Mouse (Mus musculus): Measurements from ENCODE around the gene Tubgcp5. TPM values are rescaled to one million over a fixed set of nuclear protein-coding genes. Genes with fewer than 3 reads are reported as not detected.

The Tubgcp5 gene
- polyA plus RNA-seq, 1 experiment = 6.9 TPM

DNA sequence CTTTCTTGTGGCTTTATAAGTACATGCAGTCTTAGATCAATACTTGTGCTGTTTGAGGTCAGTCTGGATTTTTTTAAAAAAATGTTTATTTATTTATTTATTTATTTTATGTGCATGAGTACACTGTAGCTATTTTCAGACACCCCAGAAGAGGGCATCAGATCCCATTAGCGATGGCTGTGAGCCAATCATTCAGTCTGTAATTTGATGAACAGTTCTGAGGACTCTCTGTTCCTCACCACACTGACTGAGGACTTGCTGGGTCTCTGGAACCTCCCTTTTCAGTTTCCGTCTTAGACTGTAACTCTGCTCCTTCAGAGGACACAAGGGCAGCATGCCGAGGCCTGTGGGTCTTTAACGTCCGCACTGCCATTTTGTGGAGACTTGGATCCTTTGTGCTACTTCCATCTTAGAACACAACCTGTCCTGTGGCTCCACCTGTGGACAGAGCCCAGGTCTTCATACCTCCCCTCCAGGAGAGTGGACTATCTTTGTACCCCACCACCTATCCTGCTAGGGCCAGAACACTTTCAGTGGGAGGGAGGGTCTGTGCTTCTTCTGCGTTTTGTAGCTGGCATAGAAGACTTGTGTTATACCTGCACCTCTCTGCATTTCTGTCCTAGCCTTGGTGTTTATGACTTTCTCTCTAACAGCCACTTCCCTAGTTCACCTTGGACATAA, 76.5 kb downstream of the Tubgcp5 start:
- no peaks in the 10 kb centered on the region for H3K4me1 ChIP-seq (ENCODE audit: control insufficient read depth, insufficient read depth, low read length)
- no peak overlapping the region for H3K27ac ChIP-seq (ENCODE audit: control insufficient read depth, insufficient read depth, low read depth, low read length, poor library complexity)
- WGBS = 86% methylated on average over 6 of the region's 6 CpGs
- TF ChIP-seq CTCF (IDR thresholded peaks at IDR 0.05; ENCODE audit: control insufficient read depth, insufficient read depth, low read length) (no peak), POLR2A (IDR thresholded peaks at IDR 0.05; ENCODE audit: borderline replicate concordance, control insufficient read depth, low read depth, low read length) (no peak)
- H3K4me3 ChIP-seq (replicated peaks; ENCODE audit: control insufficient read depth, low read depth, low read length) = no peak overlapping the region

DNA sequence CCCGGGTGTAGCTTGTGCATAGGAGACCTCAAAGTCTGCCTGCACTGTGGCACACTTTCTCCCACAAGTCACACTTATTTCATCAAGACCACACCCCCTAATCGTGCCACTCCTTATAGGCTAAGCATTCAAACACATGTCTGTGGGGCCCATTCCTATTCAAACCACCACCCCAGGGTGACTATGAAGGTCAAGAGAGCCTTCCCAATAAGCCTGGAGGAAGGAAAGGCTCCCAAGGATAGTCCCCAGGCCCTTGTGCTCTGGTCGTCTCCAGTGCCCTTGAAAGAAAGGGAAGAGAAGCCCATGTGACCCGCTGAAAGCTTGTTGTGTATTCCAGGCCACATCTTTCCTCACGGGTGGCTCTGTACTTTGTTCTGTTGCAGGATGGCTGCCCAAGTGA, 77.5 kb downstream of the Tubgcp5 start:
- Histone ChIP-seq H3K4me1 (ENCODE audit: control insufficient read depth, insufficient read depth, low read length) (no peaks in the 10 kb centered on the region), H3K4me3 (replicated peaks; ENCODE audit: control insufficient read depth, low read depth, low read length) (no peak overlapping the region), H3K27ac (ENCODE audit: control insufficient read depth, insufficient read depth, low read depth, low read length, poor library complexity) (no peak overlapping the region)
- 81% methylated on average over 5 of the region's 5 CpGs for WGBS
- TF ChIP-seq POLR2A (IDR thresholded peaks at IDR 0.05; ENCODE audit: borderline replicate concordance, control insufficient read depth, low read depth, low read length) = no peak
- no peak for TF ChIP-seq CTCF (IDR thresholded peaks at IDR 0.05; ENCODE audit: control insufficient read depth, insufficient read depth, low read length)

DNA sequence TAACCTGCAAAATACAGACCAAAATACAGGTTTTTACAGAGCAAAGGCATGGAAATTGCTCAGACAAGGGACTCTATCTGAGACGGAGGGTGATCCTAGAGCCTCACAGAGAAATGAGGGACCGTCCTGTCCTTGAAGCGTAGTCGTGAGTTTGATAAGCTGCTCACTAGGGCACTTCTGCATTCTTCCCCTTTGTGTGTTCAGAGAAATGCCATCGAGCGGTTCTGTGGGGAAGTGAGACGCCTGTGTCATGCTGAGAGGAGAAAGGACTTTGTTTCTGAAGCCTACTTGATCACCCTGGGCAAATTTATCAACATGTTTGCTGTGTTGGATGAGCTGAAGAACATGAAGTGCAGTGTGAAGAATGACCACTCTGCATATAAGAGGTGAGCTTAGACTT, 80.7 kb downstream of the Tubgcp5 start:
- 63% methylated on average over 7 of the region's 7 CpGs for WGBS
- Histone ChIP-seq H3K4me1 (ENCODE audit: control insufficient read depth, insufficient read depth, low read length) (no peaks in the 10 kb centered on the region), H3K27ac (ENCODE audit: control insufficient read depth, insufficient read depth, low read depth, low read length, poor library complexity) (no peak overlapping the region), H3K4me3 (replicated peaks; ENCODE audit: control insufficient read depth, low read depth, low read length) (no peak overlapping the region)
- no peak for TF ChIP-seq CTCF (IDR thresholded peaks at IDR 0.05; ENCODE audit: control insufficient read depth, insufficient read depth, low read length)
- no peak for TF ChIP-seq POLR2A (IDR thresholded peaks at IDR 0.05; ENCODE audit: borderline replicate concordance, control insufficient read depth, low read depth, low read length)

DNA sequence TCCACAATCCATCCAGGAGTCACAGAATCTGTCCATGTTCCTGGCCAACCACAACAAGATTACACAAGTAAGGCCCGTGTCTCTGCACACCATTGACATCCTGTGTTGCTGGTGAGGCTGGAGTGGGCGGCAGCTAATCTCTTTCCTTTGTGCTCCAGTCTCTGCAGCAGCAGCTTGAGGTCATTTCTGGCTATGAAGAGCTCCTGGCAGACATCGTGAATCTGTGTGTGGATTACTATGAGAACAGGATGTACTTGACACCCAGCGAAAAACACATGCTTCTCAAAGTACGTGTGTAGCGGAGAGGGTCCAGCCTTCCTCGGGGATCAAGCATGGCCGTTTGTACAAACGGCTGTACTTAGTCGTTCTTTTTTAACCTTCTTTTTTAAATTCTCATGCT, 83.8 kb downstream of the Tubgcp5 start:
- WGBS = 83% methylated on average over 10 of the region's 10 CpGs
- Histone ChIP-seq H3K27ac (ENCODE audit: control insufficient read depth, insufficient read depth, low read depth, low read length, poor library complexity) (no peak overlapping the region), H3K4me1 (ENCODE audit: control insufficient read depth, insufficient read depth, low read length) (no peaks in the 10 kb centered on the region), H3K4me3 (replicated peaks; ENCODE audit: control insufficient read depth, low read depth, low read length) (no peak overlapping the region)
- no peak for TF ChIP-seq POLR2A (IDR thresholded peaks at IDR 0.05; ENCODE audit: borderline replicate concordance, control insufficient read depth, low read depth, low read length)
- no peak for TF ChIP-seq CTCF (IDR thresholded peaks at IDR 0.05; ENCODE audit: control insufficient read depth, insufficient read depth, low read length)

DNA sequence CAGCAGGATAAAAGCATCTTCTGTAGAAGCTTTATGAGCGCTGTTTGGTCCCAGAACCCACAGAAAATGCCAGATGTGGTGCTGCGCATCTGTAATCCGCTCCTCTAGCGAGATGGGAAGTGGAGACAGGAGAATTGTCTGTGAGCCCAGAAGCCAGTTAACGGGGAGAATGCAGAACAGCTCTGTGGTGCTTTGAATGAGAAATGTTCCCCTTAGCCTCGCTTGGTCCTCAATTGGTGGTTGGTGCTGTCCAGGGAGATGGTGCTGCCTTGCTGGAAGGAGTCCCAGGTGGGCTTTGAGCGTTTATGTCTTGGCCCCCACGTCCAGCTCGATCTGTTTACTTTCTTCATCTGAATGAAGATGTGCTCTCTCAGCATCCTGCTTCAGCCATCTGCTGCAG, 86.9 kb downstream of the Tubgcp5 start:
- no peak overlapping the region for H3K4me3 ChIP-seq (replicated peaks; ENCODE audit: control insufficient read depth, low read depth, low read length)
- TF ChIP-seq POLR2A (IDR thresholded peaks at IDR 0.05; ENCODE audit: borderline replicate concordance, control insufficient read depth, low read depth, low read length) (no peak), CTCF (IDR thresholded peaks at IDR 0.05; ENCODE audit: control insufficient read depth, insufficient read depth, low read length) (no peak)
- 84% methylated on average over 9 of the region's 9 CpGs for WGBS
- H3K27ac ChIP-seq (ENCODE audit: control insufficient read depth, insufficient read depth, low read depth, low read length, poor library complexity) = no peak overlapping the region
- no peaks in the 10 kb centered on the region for H3K4me1 ChIP-seq (ENCODE audit: control insufficient read depth, insufficient read depth, low read length)

Other genes with a start within 250 kb of the Tubgcp5 start
- gene Siglech, start 26.0 kb upstream of the Tubgcp5 start, polyA plus RNA-seq (2011; ENCODE audit: insufficient read depth, insufficient read length, low replicate concordance, missing spikeins) = 8.0 and 22.7 TPM in 2 replicates
- gene Cyfip1, start 47.6 kb downstream of the Tubgcp5 start, polyA plus RNA-seq (2011; ENCODE audit: insufficient read depth, insufficient read length, low replicate concordance, missing spikeins) = 3.9 and 14.1 TPM in 2 replicates
- 8.9 and 23.8 TPM in 2 replicates for gene Nipa2, start 168.3 kb downstream of the Tubgcp5 start, polyA plus RNA-seq (2011; ENCODE audit: insufficient read depth, insufficient read length, low replicate concordance, missing spikeins)
- 6.1 and 9.6 TPM in 2 replicates for gene Nipa1, start 225.8 kb downstream of the Tubgcp5 start, polyA plus RNA-seq (2011; ENCODE audit: insufficient read depth, insufficient read length, low replicate concordance, missing spikeins)

All from bone marrow, adult 2 months (tissue).